Mouse (Mus musculus): ENCODE measurements at regions not wholly inside any gene's neighbourhood (a gene's known extent, or its start where the extent isn't known, plus 50 kb on each side); places are given as distances from the start of the nearest gene placed in this dataset.

DNA sequence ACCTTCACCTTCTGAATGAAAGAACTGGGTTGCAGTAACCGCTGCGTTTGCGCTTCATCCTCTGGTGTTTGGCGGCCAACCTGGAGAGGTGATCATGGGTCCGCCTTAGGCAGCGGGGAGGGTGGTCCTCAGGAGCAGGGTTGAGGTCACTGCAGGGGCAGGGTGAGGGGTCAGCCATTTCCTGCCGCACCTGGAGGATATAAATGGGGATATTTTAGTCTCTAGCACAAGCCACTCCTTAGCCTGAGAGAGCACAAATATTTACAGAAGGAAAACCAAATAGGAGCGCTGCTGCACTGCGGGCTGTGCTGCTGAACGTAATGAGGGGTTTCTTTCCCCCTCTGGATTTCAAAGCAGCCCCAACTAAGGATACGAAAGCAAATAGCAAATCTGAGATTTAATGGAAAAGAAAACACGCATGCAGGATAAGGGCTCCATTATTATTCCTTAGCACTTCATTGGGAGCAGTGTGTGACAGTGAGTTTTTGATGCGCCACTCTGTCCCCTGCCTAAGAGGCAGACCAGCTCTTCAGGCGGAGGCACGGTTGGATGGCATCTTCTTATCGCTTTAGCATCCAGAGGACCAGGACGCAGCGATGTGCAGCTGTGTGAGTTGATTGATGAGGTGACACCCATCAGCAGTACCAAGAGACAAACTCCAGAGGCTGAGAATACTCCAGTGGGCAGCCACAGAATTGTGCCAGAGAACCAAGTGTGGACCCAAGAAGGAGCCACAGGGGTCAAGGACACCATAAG, 135.9 kb upstream of the Elac2 start:
- H3K9me3 ChIP-seq (replicated peaks; ENCODE audit: control insufficient read depth, low read length): no peaks in the 10 kb centered on the region
- peak; percentile 87 for ATAC-seq (ENCODE audit: insufficient read depth, low FRiP score)
- no peaks in the 10 kb centered on the region for H3K4me1 ChIP-seq (ENCODE audit: control insufficient read depth, insufficient read depth, low read length)
- peak overlapping the region; percentile 21; the same call in 1 of the 2 replicates for H3K27ac ChIP-seq (ENCODE audit: low read length)
- no peak overlapping the region for H3K4me3 ChIP-seq (replicated peaks; ENCODE audit: low read length)
- no peaks in the 10 kb centered on the region for H3K36me3 ChIP-seq (ENCODE audit: control insufficient read depth, insufficient read depth, low read length)
- WGBS: 17% methylated on average over 18 of the region's 18 CpGs
- H3K9ac ChIP-seq (ENCODE audit: low read length): no peak overlapping the region
- peak overlapping the region; percentile 22 for H3K4me2 ChIP-seq (ENCODE audit: low read depth, low read length)
- no peaks in the 10 kb centered on the region for H3K27me3 ChIP-seq (ENCODE audit: control insufficient read depth, insufficient read depth, low read length)

DNA sequence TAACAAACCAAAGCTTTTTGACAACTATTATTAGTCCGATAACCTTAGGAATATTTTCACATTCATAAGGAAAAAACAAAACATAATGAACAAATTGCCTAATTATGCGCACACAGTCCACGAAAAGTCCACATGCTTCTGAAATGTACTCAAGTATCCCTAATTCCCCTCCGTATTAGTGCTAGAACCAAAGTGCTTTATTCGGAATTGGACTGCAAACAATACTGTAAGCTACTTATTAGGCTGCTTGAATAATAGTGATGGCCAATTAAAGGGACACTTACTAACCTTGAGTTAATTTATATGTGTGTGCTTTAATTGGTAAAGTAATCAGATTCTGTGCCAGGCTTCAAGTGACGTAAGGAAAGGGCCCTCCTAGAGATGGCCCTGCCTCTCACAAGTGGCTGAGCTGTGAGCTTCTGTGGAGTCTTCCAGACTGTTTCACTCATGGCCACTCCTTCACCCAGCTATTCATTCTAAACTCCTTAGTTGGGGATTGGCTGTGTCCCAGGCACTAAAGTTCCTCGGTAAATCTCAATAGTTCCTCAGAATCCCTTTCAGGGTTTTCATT, 132.2 kb upstream of the Elac2 start:
- ATAC-seq (ENCODE audit: insufficient read depth, low FRiP score): no peak
- Histone ChIP-seq H3K36me3 (ENCODE audit: control insufficient read depth, insufficient read depth, low read length) (no peaks in the 10 kb centered on the region), H3K9me3 (replicated peaks; ENCODE audit: control insufficient read depth, low read length) (no peaks in the 10 kb centered on the region), H3K27me3 (ENCODE audit: control insufficient read depth, insufficient read depth, low read length) (no peaks in the 10 kb centered on the region), H3K9ac (ENCODE audit: low read length) (no peak overlapping the region), H3K4me1 (ENCODE audit: control insufficient read depth, insufficient read depth, low read length) (no peaks in the 10 kb centered on the region), H3K4me3 (replicated peaks; ENCODE audit: low read length) (no peak overlapping the region), H3K27ac (ENCODE audit: low read length) (no peak overlapping the region), H3K4me2 (ENCODE audit: low read depth, low read length) (no peak overlapping the region)
- 83% methylated on average over 7 of the region's 7 CpGs for WGBS

DNA sequence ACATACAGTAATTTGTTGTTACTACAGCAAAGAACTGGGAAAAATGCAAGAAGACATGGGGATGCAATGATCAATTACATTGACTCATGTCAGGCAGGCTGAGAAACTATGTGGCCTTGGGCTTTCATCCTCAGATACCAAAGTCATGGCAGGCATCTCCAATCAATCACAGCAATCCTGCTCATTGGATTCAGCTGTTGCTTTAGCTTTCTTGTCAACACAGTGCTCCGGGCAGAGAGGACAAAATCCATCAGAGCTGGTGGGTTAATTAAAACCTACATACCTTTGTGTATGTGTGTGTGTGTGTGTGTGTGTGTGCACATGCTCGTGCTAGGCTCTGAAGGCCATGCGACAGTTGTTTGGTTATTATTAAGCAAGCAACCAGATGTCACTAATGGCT, 119.2 kb upstream of the Elac2 start:
- H3K9ac ChIP-seq (ENCODE audit: low read length): no peak overlapping the region
- no peak overlapping the region for H3K4me2 ChIP-seq (ENCODE audit: low read depth, low read length)
- H3K27me3 ChIP-seq (ENCODE audit: control insufficient read depth, insufficient read depth, low read length): no peaks in the 10 kb centered on the region
- ATAC-seq (ENCODE audit: insufficient read depth, low FRiP score): no peak
- H3K27ac ChIP-seq (ENCODE audit: low read length): no peak overlapping the region
- H3K9me3 ChIP-seq (replicated peaks; ENCODE audit: control insufficient read depth, low read length): no peaks in the 10 kb centered on the region
- H3K36me3 ChIP-seq (ENCODE audit: control insufficient read depth, insufficient read depth, low read length): no peaks in the 10 kb centered on the region
- no peaks in the 10 kb centered on the region for H3K4me1 ChIP-seq (ENCODE audit: control insufficient read depth, insufficient read depth, low read length)
- 33% methylated on average over 3 of the region's 3 CpGs for whole genome bisulfite sequencing
- H3K4me3 ChIP-seq (replicated peaks; ENCODE audit: low read length): no peak overlapping the region

DNA sequence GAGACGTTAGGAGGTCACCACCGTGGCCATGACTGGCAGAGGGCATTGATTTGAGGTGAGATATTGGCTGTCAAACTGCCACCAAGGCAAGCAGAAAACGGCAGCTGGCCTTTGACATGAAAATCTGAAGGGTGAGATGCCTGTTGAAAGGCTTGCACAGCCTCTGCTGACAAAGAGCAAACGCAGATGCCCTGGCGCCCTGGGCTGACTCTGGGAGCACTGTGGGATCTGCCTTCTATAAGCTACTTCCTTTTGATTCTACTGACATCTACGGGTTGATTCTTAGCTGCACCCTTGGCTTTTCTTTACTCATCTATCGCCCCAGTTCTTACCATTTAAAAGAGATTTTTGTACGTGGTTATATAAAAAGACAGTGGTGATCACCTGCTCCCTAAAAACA, 98.2 kb upstream of the Elac2 start:
- no peaks in the 10 kb centered on the region for H3K36me3 ChIP-seq (ENCODE audit: control insufficient read depth, insufficient read depth, low read length)
- no peaks in the 10 kb centered on the region for H3K4me1 ChIP-seq (ENCODE audit: control insufficient read depth, insufficient read depth, low read length)
- H3K4me2 ChIP-seq (ENCODE audit: low read depth, low read length): no peak overlapping the region
- H3K9me3 ChIP-seq (replicated peaks; ENCODE audit: control insufficient read depth, low read length): no peaks in the 10 kb centered on the region
- no peak overlapping the region for H3K4me3 ChIP-seq (replicated peaks; ENCODE audit: low read length)
- H3K9ac ChIP-seq (ENCODE audit: low read length): no peak overlapping the region
- H3K27ac ChIP-seq (ENCODE audit: low read length): no peak overlapping the region
- H3K27me3 ChIP-seq (ENCODE audit: control insufficient read depth, insufficient read depth, low read length): no peaks in the 10 kb centered on the region
- ATAC-seq (ENCODE audit: insufficient read depth, low FRiP score): no peak
- 34% methylated on average over 8 of the region's 8 CpGs for WGBS

DNA sequence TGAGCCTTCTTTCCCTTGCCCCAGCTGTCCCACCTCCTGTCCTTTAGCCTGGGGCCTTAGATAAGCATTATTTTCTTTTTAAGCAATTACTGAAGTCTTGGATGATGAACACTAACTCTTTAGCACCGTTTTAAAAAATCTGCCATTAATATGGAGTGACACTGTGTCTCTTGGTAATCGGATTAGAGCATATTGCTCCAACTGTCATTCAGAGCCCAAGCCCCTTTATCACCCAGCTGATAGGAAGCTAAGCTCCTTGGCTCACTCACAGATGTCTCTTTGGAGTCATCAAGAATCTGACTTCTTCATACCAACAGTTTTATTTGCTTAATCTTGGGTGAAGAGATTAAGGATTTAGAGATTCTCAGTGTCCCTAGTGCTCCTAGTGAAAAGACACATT, 94.3 kb upstream of the Elac2 start:
- Histone ChIP-seq H3K4me3 (replicated peaks; ENCODE audit: low read length) (no peak overlapping the region), H3K9ac (ENCODE audit: low read length) (no peak overlapping the region), H3K36me3 (ENCODE audit: control insufficient read depth, insufficient read depth, low read length) (no peaks in the 10 kb centered on the region), H3K9me3 (replicated peaks; ENCODE audit: control insufficient read depth, low read length) (no peaks in the 10 kb centered on the region), H3K27me3 (ENCODE audit: control insufficient read depth, insufficient read depth, low read length) (no peaks in the 10 kb centered on the region), H3K27ac (ENCODE audit: low read length) (no peak overlapping the region), H3K4me2 (ENCODE audit: low read depth, low read length) (no peak overlapping the region), H3K4me1 (ENCODE audit: control insufficient read depth, insufficient read depth, low read length) (no peaks in the 10 kb centered on the region)
- no peak for ATAC-seq (ENCODE audit: insufficient read depth, low FRiP score)
- WGBS: 61% methylated on average over 2 of the region's 2 CpGs

DNA sequence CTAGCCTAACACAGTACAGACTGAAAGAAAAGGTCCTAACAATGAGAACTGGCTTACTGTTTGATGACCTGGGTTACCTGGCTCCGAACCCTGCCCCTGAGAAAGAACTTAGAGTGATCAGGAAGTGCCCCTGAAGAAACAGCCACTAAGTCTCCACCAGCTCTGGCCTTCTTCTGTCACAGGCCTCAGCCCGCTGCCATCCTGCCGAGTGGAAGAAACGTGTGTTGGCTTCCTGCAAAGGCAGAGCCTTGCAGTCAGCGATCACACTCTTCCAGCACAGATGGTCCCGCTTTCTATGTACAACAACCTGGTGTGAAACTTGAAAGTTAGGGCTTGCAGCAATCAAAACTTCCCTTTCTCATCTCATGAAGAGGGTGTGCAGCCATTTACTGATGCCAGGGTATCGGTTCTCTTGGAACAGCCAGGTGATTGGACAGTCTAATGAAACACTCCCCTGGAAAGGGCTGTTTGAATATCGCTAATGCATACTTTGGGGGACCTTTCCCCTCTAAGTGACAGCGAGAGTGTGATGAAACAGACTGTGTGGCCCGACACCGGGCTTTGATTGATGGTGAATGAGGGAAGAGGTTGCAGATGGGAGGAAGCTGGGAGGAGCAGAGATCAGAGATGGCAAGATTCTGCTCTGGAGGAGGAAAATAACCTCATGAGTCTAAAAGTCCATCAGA, 89.4 kb upstream of the Elac2 start:
- Histone ChIP-seq H3K36me3 (ENCODE audit: control insufficient read depth, insufficient read depth, low read length) (no peaks in the 10 kb centered on the region), H3K9me3 (replicated peaks; ENCODE audit: control insufficient read depth, low read length) (no peaks in the 10 kb centered on the region), H3K27ac (ENCODE audit: low read length) (no peak overlapping the region), H3K4me2 (ENCODE audit: low read depth, low read length) (no peak overlapping the region), H3K9ac (ENCODE audit: low read length) (no peak overlapping the region), H3K4me3 (replicated peaks; ENCODE audit: low read length) (no peak overlapping the region), H3K27me3 (ENCODE audit: control insufficient read depth, insufficient read depth, low read length) (no peaks in the 10 kb centered on the region), H3K4me1 (ENCODE audit: control insufficient read depth, insufficient read depth, low read length) (no peaks in the 10 kb centered on the region)
- WGBS: 38% methylated on average over 11 of the region's 11 CpGs
- no peak for ATAC-seq (ENCODE audit: insufficient read depth, low FRiP score)

DNA sequence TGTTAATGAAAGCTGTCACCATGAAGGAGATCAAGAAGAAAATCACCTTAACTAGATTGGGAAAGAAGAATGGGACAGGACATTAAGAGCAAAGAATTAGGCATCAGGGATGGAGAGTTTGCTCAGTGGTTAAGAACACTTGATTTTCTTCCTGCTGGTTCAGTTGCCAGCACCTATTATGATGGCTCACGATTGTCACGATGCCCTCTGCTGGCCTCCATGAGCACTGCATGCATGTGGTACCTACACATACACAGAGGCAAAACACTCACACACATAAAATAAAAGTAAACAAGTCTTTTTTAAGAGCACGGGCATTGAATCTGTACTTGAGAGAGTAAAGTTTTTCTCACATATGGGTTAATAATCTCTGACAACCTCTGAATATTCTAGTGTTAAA, 88.1 kb upstream of the Elac2 start:
- ATAC-seq (ENCODE audit: insufficient read depth, low FRiP score): no peak
- Histone ChIP-seq H3K27ac (ENCODE audit: low read length) (no peak overlapping the region), H3K36me3 (ENCODE audit: control insufficient read depth, insufficient read depth, low read length) (no peaks in the 10 kb centered on the region), H3K4me1 (ENCODE audit: control insufficient read depth, insufficient read depth, low read length) (no peaks in the 10 kb centered on the region), H3K9me3 (replicated peaks; ENCODE audit: control insufficient read depth, low read length) (no peaks in the 10 kb centered on the region), H3K4me3 (replicated peaks; ENCODE audit: low read length) (no peak overlapping the region), H3K4me2 (ENCODE audit: low read depth, low read length) (no peak overlapping the region), H3K27me3 (ENCODE audit: control insufficient read depth, insufficient read depth, low read length) (no peaks in the 10 kb centered on the region), H3K9ac (ENCODE audit: low read length) (no peak overlapping the region)
- WGBS: 49% methylated on average over 3 of the region's 3 CpGs

DNA sequence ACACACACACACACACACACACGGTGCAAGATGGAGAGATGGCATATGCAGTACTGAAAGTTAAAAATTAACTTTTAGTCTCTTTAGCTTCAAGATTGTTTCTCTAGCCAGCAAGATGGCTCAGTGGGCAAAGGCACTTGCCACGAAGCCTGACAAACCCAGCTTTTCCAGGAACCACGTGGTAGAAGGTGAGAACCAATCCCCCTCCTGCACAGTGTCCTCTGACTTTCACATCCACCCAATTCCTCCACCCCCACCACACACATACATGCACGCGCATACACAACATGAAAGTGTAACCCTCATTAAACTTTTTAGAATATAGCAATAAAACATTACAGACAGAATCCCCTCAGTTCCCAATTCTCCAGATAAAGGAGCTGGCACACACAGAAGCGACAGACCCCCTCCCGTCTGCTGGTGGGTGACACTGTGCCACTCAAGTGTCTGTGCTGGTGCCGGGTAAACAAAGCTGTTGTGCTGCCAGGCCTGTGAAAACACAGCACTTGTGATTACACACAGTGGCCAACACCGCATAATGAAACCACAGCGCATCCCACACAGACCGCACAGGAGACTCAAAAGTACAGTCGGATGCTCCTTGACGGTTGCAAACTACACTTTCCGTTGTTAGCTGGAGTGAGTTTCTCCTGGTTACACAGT, 82.9 kb upstream of the Elac2 start:
- Histone ChIP-seq H3K4me1 (ENCODE audit: control insufficient read depth, insufficient read depth, low read length) (no peaks in the 10 kb centered on the region), H3K27ac (ENCODE audit: low read length) (no peak overlapping the region), H3K27me3 (ENCODE audit: control insufficient read depth, insufficient read depth, low read length) (peaks cover 8% of the 10 kb centered on the region; the same call in 1 of the 2 replicates), H3K4me3 (replicated peaks; ENCODE audit: low read length) (no peak overlapping the region), H3K4me2 (ENCODE audit: low read depth, low read length) (no peak overlapping the region), H3K9ac (ENCODE audit: low read length) (no peak overlapping the region), H3K36me3 (ENCODE audit: control insufficient read depth, insufficient read depth, low read length) (no peaks in the 10 kb centered on the region), H3K9me3 (replicated peaks; ENCODE audit: control insufficient read depth, low read length) (no peaks in the 10 kb centered on the region)
- 73% methylated on average over 14 of the region's 14 CpGs for WGBS
- no peak for ATAC-seq (ENCODE audit: insufficient read depth, low FRiP score)
